In the genomic region with DNA sequence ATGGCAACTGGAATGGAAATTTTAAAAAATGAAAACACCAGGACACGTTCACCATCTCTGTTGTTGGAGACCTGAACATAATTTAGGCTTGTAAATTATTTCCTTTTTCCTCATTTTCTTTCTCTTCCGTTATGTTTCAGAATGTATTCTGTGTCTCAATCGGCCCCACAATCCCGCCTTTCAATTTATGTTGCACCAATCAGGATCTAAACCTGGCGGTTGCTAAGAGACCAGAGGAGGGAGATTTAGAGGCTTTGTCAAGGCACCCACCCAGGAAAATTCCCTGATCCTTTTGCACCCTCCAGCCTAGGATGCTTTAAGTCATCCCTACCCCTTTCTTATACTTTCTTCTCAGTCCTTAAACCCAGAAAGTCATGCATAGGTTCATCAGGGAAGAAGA, we compare ENCODE assay signal across 21 mouse cellular contexts. TPM values are rescaled to one million over a fixed set of nuclear protein-coding genes. Genes with fewer than 3 reads are reported as not detected.
DNase-seq lines count a peak whose midpoint lies in the region; ATAC-seq and TF ChIP-seq lines count a peak whose summit lies in the region.
"Had no signal": no experiment of that assay in that cellular context is flagged by ENCODE, and none has a peak within 500 bp of the region (broad histone marks: within the 10 kb centered on the region; RNA-seq: fewer than 3 reads in every experiment).

No protein-coding gene starts in this region.

- H3K9ac ChIP-seq in hindbrain, embryonic 16.5 days (ENCODE audit: low read depth, low read length), result no peak overlapping the region
- H3K9ac ChIP-seq in hindbrain, embryonic 13.5 days, result no peak overlapping the region
- peak overlapping the region; percentile 83 for H3K9ac ChIP-seq in liver, embryonic 15.5 days

- H3K9me3 ChIP-seq in erythroblast, embryonic 14.5 days (ENCODE audit: control insufficient read depth, low read length), result no peaks in the 10 kb centered on the region
- no peaks in the 10 kb centered on the region for H3K9me3 ChIP-seq in hindbrain, embryonic 16.5 days (ENCODE audit: control insufficient read depth, low read length)
- H3K9me3 ChIP-seq in hindbrain, embryonic 13.5 days, result no peaks in the 10 kb centered on the region
- no peaks in the 10 kb centered on the region for H3K9me3 ChIP-seq in liver, embryonic 15.5 days (replicated peaks)

- no peak overlapping the region for H3K4me2 ChIP-seq in hindbrain, embryonic 16.5 days (ENCODE audit: low read length)
- H3K4me2 ChIP-seq in hindbrain, embryonic 13.5 days, result no peak overlapping the region
- H3K4me2 ChIP-seq in liver, embryonic 15.5 days, result peak overlapping the region; percentile 72

- 56% methylated on average over 5 of the region's 5 CpGs for WGBS in hindbrain, embryonic 16.5 days
- 79% methylated on average over 5 of the region's 5 CpGs for WGBS in hindbrain, embryonic 13.5 days
- 73% methylated on average over 5 of the region's 5 CpGs for WGBS in bone marrow, adult 2 months
- 54% methylated on average over 5 of the region's 5 CpGs for WGBS in liver, embryonic 15.5 days (ENCODE audit: insufficient replicate concordance)

- peaks cover 78% of the 10 kb centered on the region for H3K36me3 ChIP-seq in erythroblast, embryonic 14.5 days (ENCODE audit: control insufficient read depth)
- H3K36me3 ChIP-seq in hindbrain, embryonic 16.5 days (ENCODE audit: control insufficient read depth, insufficient read depth, low read length), result no peaks in the 10 kb centered on the region
- H3K36me3 ChIP-seq in hindbrain, embryonic 13.5 days, result no peaks in the 10 kb centered on the region
- H3K36me3 ChIP-seq in liver, embryonic 15.5 days (replicated peaks), result no peaks in the 10 kb centered on the region; the same call in 1 of the 2 replicates

- H3K4me1 ChIP-seq in erythroblast, embryonic 14.5 days (ENCODE audit: control insufficient read depth), result peaks cover 93% of the 10 kb centered on the region
- H3K4me1 ChIP-seq in hindbrain, embryonic 16.5 days (ENCODE audit: control insufficient read depth, insufficient read depth, low read depth, low read length), result no peaks in the 10 kb centered on the region
- peaks cover 16% of the 10 kb centered on the region for H3K4me1 ChIP-seq in hindbrain, embryonic 13.5 days (replicated peaks)
- H3K4me1 ChIP-seq in bone marrow, adult 2 months (ENCODE audit: control insufficient read depth, insufficient read depth, low read length), result no peaks in the 10 kb centered on the region; the same call in 1 of the 2 replicates
- peaks cover 77% of the 10 kb centered on the region for H3K4me1 ChIP-seq in liver, embryonic 15.5 days (replicated peaks)

- ATAC-seq in erythroblast, adult 5-6 weeks (replicated peaks; ENCODE audit: low FRiP score, poor library complexity, severe bottlenecking), result no peak
- ATAC-seq in hindbrain, embryonic 16.5 days, result peak; percentile 34; the same call in 1 of the 2 replicates
- no peak for ATAC-seq in hindbrain, embryonic 13.5 days (ENCODE audit: low FRiP score)
- ATAC-seq in liver, embryonic 15.5 days (ENCODE audit: insufficient read depth), result no peak

- no peak for DNase-seq in adrenal gland, postnatal 10 days
- no peak for DNase-seq in layer of hippocampus, adult 9-11 months
- DNase-seq: adrenal gland, postnatal 25 days; cerebellum, adult 11 months; kidney, adult 11 months; kidney, postnatal 14 days; lung, postnatal 36 days; right cerebral cortex, postnatal 25 days had no signal

- TF ChIP-seq POLR2A in bone marrow, adult 2 months (IDR thresholded peaks at IDR 0.05; ENCODE audit: borderline replicate concordance, control insufficient read depth, low read depth, low read length), result no peak

- no peak for TF ChIP-seq CTCF in bone marrow, adult 2 months (IDR thresholded peaks at IDR 0.05; ENCODE audit: control insufficient read depth, insufficient read depth, low read length)

- no peaks in the 10 kb centered on the region for H3K27me3 ChIP-seq in erythroblast, embryonic 14.5 days (ENCODE audit: control insufficient read depth)
- no peaks in the 10 kb centered on the region for H3K27me3 ChIP-seq in hindbrain, embryonic 16.5 days (replicated peaks; ENCODE audit: control insufficient read depth, insufficient read depth, low read length)
- H3K27me3 ChIP-seq in hindbrain, embryonic 13.5 days, result no peaks in the 10 kb centered on the region
- no peaks in the 10 kb centered on the region for H3K27me3 ChIP-seq in liver, embryonic 15.5 days

- peak overlapping the region; percentile 74 for H3K4me3 ChIP-seq in erythroblast, embryonic 14.5 days (replicated peaks)
- H3K4me3 ChIP-seq in hindbrain, embryonic 16.5 days (ENCODE audit: low read length), result no peak overlapping the region
- no peak overlapping the region for H3K4me3 ChIP-seq in hindbrain, embryonic 13.5 days
- peak overlapping the region; percentile 2 for H3K4me3 ChIP-seq in bone marrow, adult 2 months (replicated peaks; ENCODE audit: control insufficient read depth, low read depth, low read length)
- peak overlapping the region; percentile 71 for H3K4me3 ChIP-seq in liver, embryonic 15.5 days (replicated peaks)

- H3K27ac ChIP-seq in hindbrain, embryonic 16.5 days (ENCODE audit: low read depth, low read length), result no peak overlapping the region
- H3K27ac ChIP-seq in hindbrain, embryonic 13.5 days, result no peak overlapping the region
- H3K27ac ChIP-seq in bone marrow, adult 2 months (ENCODE audit: control insufficient read depth, insufficient read depth, low read depth, low read length, poor library complexity), result no peak overlapping the region
- peak overlapping the region; percentile 87 for H3K27ac ChIP-seq in liver, embryonic 15.5 days (replicated peaks)

RNA-seq across cellular contexts. Expression of a gene that starts 3.8 kb away (rescaled TPM):
- polyA plus RNA-seq in erythroblast, embryonic 14.5 days (2012), result 1.0 and 1.7 TPM in 2 replicates
- total RNA-seq in erythroblast, adult 5-6 weeks (2015; ENCODE audit: low replicate concordance), result 67.1 and 89.7 TPM in 2 replicates
- total RNA-seq in erythroblast, adult 5-6 weeks (2017; ENCODE audit: low replicate concordance), result 43.2 and 60.3 TPM in 2 replicates
- polyA plus RNA-seq in hindbrain, embryonic 16.5 days (2015; fragmentation: Nextera tagmentation; extraction: Ambion mirVana), result 17.5 and 20.4 TPM in 2 replicates
- polyA plus RNA-seq in hindbrain, embryonic 13.5 days (2015; fragmentation: Nextera tagmentation; extraction: Ambion mirVana), result 15.1 and 16.8 TPM in 2 replicates
- 25.2 and 25.7 TPM in 2 replicates for polyA plus RNA-seq in bone marrow, adult 2 months (2011; ENCODE audit: insufficient read depth, insufficient read length, low replicate concordance, missing spikeins)
- polyA plus RNA-seq in liver, embryonic 15.5 days (2015; fragmentation: Nextera tagmentation; extraction: Ambion mirVana), result 74.7 and 83.3 TPM in 2 replicates
- total RNA-seq in adrenal gland, postnatal 10 days (2021), result 1 to 10 TPM; 4.5 to 5.5 TPM
- total RNA-seq: granulocyte monocyte progenitor cell, adult 5-6 weeks; monocyte, adult 5-6 weeks had no signal

RNA-seq across cellular contexts. Expression of a gene that starts 20.9 kb away (rescaled TPM):
- 0.06 TPM in 2 replicates for polyA plus RNA-seq in erythroblast, embryonic 14.5 days (2012)
- 20.5 and 27.7 TPM in 2 replicates for total RNA-seq in erythroblast, adult 5-6 weeks (2015; ENCODE audit: low replicate concordance)
- total RNA-seq in erythroblast, adult 5-6 weeks (2017; ENCODE audit: low replicate concordance), result 45.9 and 55.4 TPM in 2 replicates
- polyA plus RNA-seq in hindbrain, embryonic 16.5 days (2015; fragmentation: Nextera tagmentation; extraction: Ambion mirVana), result 0.99 and 1.6 TPM in 2 replicates
- 1.9 and 2.1 TPM in 2 replicates for polyA plus RNA-seq in hindbrain, embryonic 13.5 days (2015; fragmentation: Nextera tagmentation; extraction: Ambion mirVana)
- 13.1 and 29.2 TPM in 2 replicates for polyA plus RNA-seq in bone marrow, adult 2 months (2011; ENCODE audit: insufficient read depth, insufficient read length, low replicate concordance, missing spikeins)
- polyA plus RNA-seq in liver, embryonic 15.5 days (2015; fragmentation: Nextera tagmentation; extraction: Ambion mirVana), result 3.3 and 4.2 TPM in 2 replicates
- total RNA-seq in adrenal gland, postnatal 10 days (2021), result 1 to 10 TPM; 3.4 to 5.1 TPM

RNA-seq across cellular contexts. Expression of a gene that starts 37.8 kb away (rescaled TPM):
- 0.01 and 0.05 TPM in 2 replicates for polyA plus RNA-seq in erythroblast, embryonic 14.5 days (2012)
- total RNA-seq in erythroblast, adult 5-6 weeks (2015; ENCODE audit: low replicate concordance), result 4.8 TPM in 1 of 2 replicates, not detected in the other
- 1.4 and 5.4 TPM in 2 replicates for total RNA-seq in erythroblast, adult 5-6 weeks (2017; ENCODE audit: low replicate concordance)
- 64.9 and 70.2 TPM in 2 replicates for polyA plus RNA-seq in hindbrain, embryonic 16.5 days (2015; fragmentation: Nextera tagmentation; extraction: Ambion mirVana)
- 50.0 and 52.9 TPM in 2 replicates for polyA plus RNA-seq in hindbrain, embryonic 13.5 days (2015; fragmentation: Nextera tagmentation; extraction: Ambion mirVana)
- 1.7 TPM in 1 of 2 replicates, not detected in the other for polyA plus RNA-seq in bone marrow, adult 2 months (2011; ENCODE audit: insufficient read depth, insufficient read length, low replicate concordance, missing spikeins)
- polyA plus RNA-seq in liver, embryonic 15.5 days (2015; fragmentation: Nextera tagmentation; extraction: Ambion mirVana), result 1.7 and 2.0 TPM in 2 replicates
- total RNA-seq in adrenal gland, postnatal 10 days (2021), result 10 to 100 TPM; 13.5 to 19.4 TPM

RNA-seq across cellular contexts. Expression of a gene that starts 52.2 kb away (rescaled TPM):
- polyA plus RNA-seq in erythroblast, embryonic 14.5 days (2012), result not detected in 2 replicates
- not detected in 2 replicates for total RNA-seq in erythroblast, adult 5-6 weeks (2015; ENCODE audit: low replicate concordance)
- total RNA-seq in erythroblast, adult 5-6 weeks (2017; ENCODE audit: low replicate concordance), result not detected in 2 replicates
- polyA plus RNA-seq in hindbrain, embryonic 16.5 days (2015; fragmentation: Nextera tagmentation; extraction: Ambion mirVana), result not detected in 2 replicates
- not detected in 2 replicates for polyA plus RNA-seq in hindbrain, embryonic 13.5 days (2015; fragmentation: Nextera tagmentation; extraction: Ambion mirVana)
- polyA plus RNA-seq in bone marrow, adult 2 months (2011; ENCODE audit: insufficient read depth, insufficient read length, low replicate concordance, missing spikeins), result not detected in 2 replicates
- not detected in 2 replicates for polyA plus RNA-seq in liver, embryonic 15.5 days (2015; fragmentation: Nextera tagmentation; extraction: Ambion mirVana)
- not detected for total RNA-seq in adrenal gland, postnatal 10 days (2021)
- total RNA-seq: adrenal gland, postnatal 25 days; granulocyte monocyte progenitor cell, adult 5-6 weeks; heart, postnatal 25 days; layer of hippocampus, postnatal 10 days; left cerebral cortex, postnatal 25 days; liver, adult 2 months; monocyte, adult 5-6 weeks had no signal
- polyA plus RNA-seq: embryonic facial prominence, embryonic 11.5 days; liver, adult 2 months had no signal

Comparison
In these comparisons a context has a peak if more than half of its experiments do, and no peak if none do; other contexts are left out.
1. H3K4me3 ChIP-seq: peak in erythroblast, embryonic 14.5 days (single experiment), bone marrow, adult 2 months (single experiment) and liver, embryonic 15.5 days (single experiment); none in hindbrain, embryonic 16.5 days (single experiment) and hindbrain, embryonic 13.5 days (single experiment).
2. RNA of a gene that starts 37.8 kb away (polyA plus RNA-seq): 64.9 to 70.2 TPM in hindbrain, embryonic 16.5 days and 50.0 to 52.9 TPM in hindbrain, embryonic 13.5 days; 1.7 TPM in bone marrow, adult 2 months, 1.7 to 2.0 TPM in liver, embryonic 15.5 days and 0.01 to 0.05 TPM in erythroblast, embryonic 14.5 days; every median in the first group is over 10 times any median in the second.